Mouse (Mus musculus) thymus, adult 2 months (tissue): ENCODE results near the gene Foxk1. TPM values are rescaled to one million over a fixed set of nuclear protein-coding genes. Genes with fewer than 3 reads are reported as not detected.

Experiments used
- DNase-seq: peaks from one replicate; pipeline ENCODE4 v3.0.0; 2021
- H3K27ac ChIP-seq: fragments of 200-500 bp; 2 replicates; pipeline ENCODE4 v1.5.1; 2012; ENCODE audit warnings: low read length, control low read depth; ENCODE audit not compliant: control insufficient read depth, insufficient read depth
- H3K27me3 ChIP-seq: fragments of 200-500 bp; 2 replicates; pipeline ENCODE4 v1.6.1; 2012; ENCODE audit warnings: mild to moderate bottlenecking, low read length, moderate library complexity, mixed read lengths; ENCODE audit not compliant: control insufficient read depth, insufficient read depth
- H3K36me3 ChIP-seq: fragments of 200-500 bp; 2 replicates; pipeline ENCODE4 v1.6.1; 2012; ENCODE audit warnings: mild to moderate bottlenecking, low read length, moderate library complexity; ENCODE audit not compliant: control insufficient read depth, insufficient read depth
- H3K4me1 ChIP-seq: fragments of 200-500 bp; replicated peaks from 2 replicates; pipeline ENCODE4 v1.6.1; 2012; ENCODE audit warnings: low read length; ENCODE audit not compliant: control insufficient read depth, insufficient read depth
- H3K4me3 ChIP-seq: fragments of 200-500 bp; 2 replicates; pipeline ENCODE4 v1.5.1; 2012; ENCODE audit warnings: mild to moderate bottlenecking, low read length, control low read depth, moderate library complexity; ENCODE audit not compliant: control insufficient read depth, insufficient read depth
- CTCF ChIP-seq: fragments of 200-500 bp; IDR thresholded peaks from 2 replicates; pipeline ENCODE4 v1.5.1; 2012; ENCODE audit warnings: mild to moderate bottlenecking, control low read depth, low read length, moderate library complexity, borderline replicate concordance; ENCODE audit not compliant: control insufficient read depth, poor library complexity, insufficient read depth; ENCODE audit errors: extremely low read depth
- POLR2A ChIP-seq: fragments of 200-500 bp; IDR thresholded peaks from 2 replicates; pipeline ENCODE4 v1.6.1; 2012; ENCODE audit warnings: mild to moderate bottlenecking, low read length, control low read depth, moderate library complexity; ENCODE audit not compliant: control insufficient read depth, poor library complexity, insufficient read depth; ENCODE audit errors: extremely low read depth
- WGBS: fragments of 180-500 bp; shearing (Covaris S2); methylation state at CpG from one replicate; pipeline ENCODE4 v1.1.7; 2018; 5-methylcytosine and 5-hydroxymethylcytosine counted together
- polyA plus RNA-seq: library from polyadenylated mRNA; depleted of rRNA; stranded (reverse); fragments of >200 nt; gene quantifications from 2 replicates; pipeline ENCODE4 v1.2.3, GENCODE M21; 2012

Foxk1 gene
- polyA plus RNA-seq, 1 experiment, result 27.9 TPM

- TF ChIP-seq CTCF (no peak), POLR2A (no peak)
- H3K27ac ChIP-seq, result no peak overlapping the region
- peaks cover 12% of the 10 kb centered on the region for H3K4me1 ChIP-seq
- H3K4me3 ChIP-seq, result no peak overlapping the region
- DNase-seq, result no peak
- no peaks in the 10 kb centered on the region for H3K36me3 ChIP-seq
- WGBS, result 87% methylated on average over 9 of the region's 9 CpGs
- no peaks in the 10 kb centered on the region for H3K27me3 ChIP-seq
Observed at GRCm38 (mm10) chr5:142374343-142374742, 27.0 kb upstream of the Foxk1 start.

GRCm38 (mm10) chr5:142375641-142376040 lies 25.7 kb upstream of the Foxk1 start:
- H3K4me1 ChIP-seq, result peaks cover 12% of the 10 kb centered on the region
- no peak for DNase-seq
- H3K36me3 ChIP-seq, result no peaks in the 10 kb centered on the region
- 92% methylated on average over 5 of the region's 5 CpGs for WGBS
- H3K27ac ChIP-seq, result no peak overlapping the region
- H3K4me3 ChIP-seq, result no peak overlapping the region
- H3K27me3 ChIP-seq, result no peaks in the 10 kb centered on the region
- TF ChIP-seq POLR2A (no peak), CTCF (no peak)

- no peak for DNase-seq
- no peak overlapping the region for H3K27ac ChIP-seq
- peaks cover 12% of the 10 kb centered on the region for H3K4me1 ChIP-seq
- no peaks in the 10 kb centered on the region for H3K36me3 ChIP-seq
- 75% methylated on average over 6 of the region's 6 CpGs for WGBS
- no peak overlapping the region for H3K4me3 ChIP-seq
- TF ChIP-seq CTCF (no peak), POLR2A (no peak)
- H3K27me3 ChIP-seq, result no peaks in the 10 kb centered on the region
Observed at GRCm38 (mm10) chr5:142376071-142376470, 25.2 kb upstream of the Foxk1 start.

- peaks cover 5% of the 10 kb centered on the region for H3K4me1 ChIP-seq
- TF ChIP-seq CTCF, result no peak
- no peak for TF ChIP-seq POLR2A
- H3K36me3 ChIP-seq, result no peaks in the 10 kb centered on the region
- H3K4me3 ChIP-seq, result no peak overlapping the region
- H3K27me3 ChIP-seq, result no peaks in the 10 kb centered on the region
- no peak overlapping the region for H3K27ac ChIP-seq
- no peak for DNase-seq
- WGBS, result 60% methylated on average over 2 of the region's 2 CpGs
Observed at GRCm38 (mm10) chr5:142378068-142378467, 23.2 kb upstream of the Foxk1 start.

GRCm38 (mm10) chr5:142380491-142380890 lies 20.8 kb upstream of the Foxk1 start:
- no peak overlapping the region for H3K4me3 ChIP-seq
- WGBS, result 32% methylated on average over 6 of the region's 6 CpGs
- H3K4me1 ChIP-seq, result peaks cover 5% of the 10 kb centered on the region
- H3K27ac ChIP-seq, result no peak overlapping the region
- TF ChIP-seq POLR2A (no peak), CTCF (no peak)
- DNase-seq, result no peak
- H3K36me3 ChIP-seq, result no peaks in the 10 kb centered on the region
- H3K27me3 ChIP-seq, result no peaks in the 10 kb centered on the region

GRCm38 (mm10) chr5:142384911-142385660 lies 16.2 kb upstream of the Foxk1 start:
- TF ChIP-seq POLR2A, result no peak
- TF ChIP-seq CTCF, result no peak
- Histone ChIP-seq H3K27me3 (no peaks in the 10 kb centered on the region), H3K27ac (no peak overlapping the region), H3K4me1 (peaks cover 8% of the 10 kb centered on the region), H3K36me3 (no peaks in the 10 kb centered on the region), H3K4me3 (no peak overlapping the region)
- 78% methylated on average over 23 of the region's 23 CpGs for WGBS
- DNase-seq, result no peak
